Mouse (Mus musculus) kidney, adult 2 months (tissue): Measurements from ENCODE around the gene Prkn.

Experiments used
- CTCF ChIP-seq: fragments of 200-500 bp; conservative IDR thresholded peaks from 2 replicates; pipeline ENCODE4 v1.5.1; 2011; ENCODE audit warnings: low read depth, mild to moderate bottlenecking, control low read depth, low read length, moderate library complexity, mixed read lengths; ENCODE audit not compliant: insufficient read depth, insufficient read length
- POLR2A ChIP-seq: fragments of 200-500 bp; IDR thresholded peaks from one replicate; pipeline ENCODE4 v1.6.1; 2011; ENCODE audit warnings: low read depth, low read length, control low read depth

- TF ChIP-seq POLR2A (no peak), CTCF (no peak)
Observed at GRCm38 (mm10) chr17:11626306-11626705, 786.1 kb downstream of the Prkn start.
